Mouse (Mus musculus): ENCODE data around the gene Rnaseh2a.

GRCm38 (mm10) chr8:84921596-84921995 is 48.0 kb downstream of the Rnaseh2a start:
- no peak for TF ChIP-seq CTCF (IDR thresholded peaks at IDR 0.05; ENCODE audit: control insufficient read depth, insufficient read depth, insufficient replicate concordance, low read depth, low read length)
- TF ChIP-seq POLR2A (IDR thresholded peaks at IDR 0.05; ENCODE audit: control insufficient read depth, low read depth, low read length) = no peak
